Mouse (Mus musculus): ENCODE measurements around the gene Ippk.

DNA sequence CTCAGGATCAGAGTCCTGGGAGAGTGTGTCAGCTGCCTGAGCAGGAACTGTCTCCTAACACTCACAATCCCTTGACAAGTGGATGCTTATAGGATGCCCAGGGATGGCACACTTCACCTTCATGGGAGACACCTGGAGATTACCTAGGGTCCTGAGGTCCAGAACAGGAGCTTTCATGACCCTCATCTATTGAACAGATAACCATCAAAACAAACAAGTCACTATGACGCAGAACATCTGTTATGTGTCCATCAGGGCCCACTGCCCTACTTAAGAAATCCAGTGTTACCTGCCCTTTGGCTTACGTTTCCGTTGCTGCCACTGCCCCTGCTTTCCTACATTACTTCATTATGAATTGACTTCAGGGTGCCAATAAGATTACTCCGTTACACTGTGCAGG, 84.7 kb downstream of the Ippk start:
- TF ChIP-seq TCF12 (IDR thresholded peaks at IDR 0.05; ENCODE audit: insufficient read depth, poor library complexity, severe bottlenecking) (no peak), SRF (IDR thresholded peaks at IDR 0.05; ENCODE audit: control insufficient read depth, insufficient read length, low read depth) (no peak), MYOG (IDR thresholded peaks at IDR 0.05; ENCODE audit: control insufficient read depth in 1 of 3, insufficient read depth in 1 of 3, insufficient read length in 2 of 3, low read depth in 2 of 3) (no peak)

All from myocyte (in vitro differentiated cells).